Comparison of ENCODE assay signal across 10 mouse cellular contexts in genomic region chr5:138707367-138707766, GRCm38 (mm10).
"Had no signal": no experiment of that assay in that cellular context is flagged by ENCODE, and none has a peak within 500 bp of the region (broad histone marks: within the 10 kb centered on the region; RNA-seq: fewer than 3 reads in every experiment).

No protein-coding gene starts in this region.

- H3K4me3 ChIP-seq: layer of hippocampus, adult 2 months; limb, embryonic 15.5 days; liver, embryonic 12.5 days; midbrain, embryonic 13.5 days; stomach, embryonic 15.5 days had no signal

- H3K9ac ChIP-seq: limb, embryonic 15.5 days; liver, embryonic 12.5 days; lung, embryonic 14.5 days; midbrain, embryonic 13.5 days; stomach, embryonic 15.5 days had no signal

- H3K27me3 ChIP-seq: limb, embryonic 15.5 days; liver, embryonic 12.5 days; midbrain, embryonic 13.5 days; stomach, embryonic 15.5 days had no signal

- H3K4me2 ChIP-seq: limb, embryonic 15.5 days; liver, embryonic 12.5 days; lung, embryonic 14.5 days; midbrain, embryonic 13.5 days; stomach, embryonic 15.5 days had no signal

- H3K36me3 ChIP-seq: limb, embryonic 15.5 days; liver, embryonic 12.5 days; midbrain, embryonic 13.5 days; stomach, embryonic 15.5 days had no signal

- H3K9me3 ChIP-seq: limb, embryonic 15.5 days; liver, embryonic 12.5 days; stomach, embryonic 15.5 days had no signal

- H3K4me1 ChIP-seq: limb, embryonic 15.5 days; liver, embryonic 12.5 days; midbrain, embryonic 13.5 days; stomach, embryonic 15.5 days had no signal

- H3K27ac ChIP-seq: layer of hippocampus, adult 2 months; limb, embryonic 15.5 days; liver, embryonic 12.5 days; midbrain, embryonic 13.5 days; stomach, embryonic 15.5 days had no signal

- DNase-seq: kidney, postnatal 10 days; kidney, postnatal 4 days; lung, embryonic 14.5 days; right cerebral cortex, postnatal 14 days; thymus, postnatal 25 days had no signal

- ATAC-seq: liver, embryonic 12.5 days; midbrain, embryonic 13.5 days had no signal
